Comparison of ENCODE assay signal across 8 mouse cellular contexts in the genomic region with DNA sequence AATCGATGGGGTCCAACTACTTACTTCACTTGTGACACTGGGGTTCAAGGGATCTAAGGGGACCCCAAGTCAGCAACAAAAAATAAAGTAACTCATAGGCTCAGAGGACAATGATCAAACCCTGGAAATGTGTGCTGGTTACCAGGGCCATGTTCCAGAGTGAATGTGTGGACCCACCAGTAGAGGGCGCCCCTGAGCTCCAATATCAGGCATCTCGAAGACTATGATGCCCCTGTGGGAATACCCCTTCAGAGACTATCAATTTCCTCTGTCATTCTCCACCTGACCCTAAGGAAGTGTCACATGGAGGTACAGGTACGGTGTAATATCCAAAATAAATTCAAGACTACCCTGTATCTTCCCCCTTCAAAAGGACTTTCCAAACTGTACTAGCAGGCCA.
DNase-seq lines count a peak whose midpoint lies in the region; ATAC-seq lines count a peak whose summit lies in the region.

No protein-coding gene starts in this region.

- DNase-seq in cerebellum, adult 11 months: peak; percentile 55
- DNase-seq in cerebellum, adult 11-12 months: no peak
- DNase-seq in layer of hippocampus, adult 11-12 months (ENCODE audit: low spot score): peak; percentile 55
- no peak for DNase-seq in layer of hippocampus, adult 9-11 months
- DNase-seq in c-Kit-negative CD71-positive TER-119-positive erythroid progenitor cells, embryonic 14.5 days (ENCODE audit: low read depth, low spot score): peak; percentile 6
- DNase-seq in kidney, postnatal 10 days: peak; percentile 64
- DNase-seq in spleen, adult 12 weeks (ENCODE audit: low spot score): peak; percentile 9

- peak; percentile 60 for ATAC-seq in CD4-positive, CD25-positive, alpha-beta regulatory T cell, adult 4 months

Comparison
In these comparisons a context has a peak if more than half of its experiments do, and no peak if none do; other contexts are left out.
1. DNase-seq: peak in cerebellum, adult 11 months (single experiment), layer of hippocampus, adult 11-12 months (single experiment), c-Kit-negative CD71-positive TER-119-positive erythroid progenitor cells, embryonic 14.5 days (single experiment), kidney, postnatal 10 days (single experiment) and spleen, adult 12 weeks (single experiment); none in cerebellum, adult 11-12 months (single experiment) and layer of hippocampus, adult 9-11 months (single experiment).